Mouse (Mus musculus): ENCODE measurements around the gene Tm4sf19. TPM values are rescaled to one million over a fixed set of nuclear protein-coding genes. Genes with fewer than 3 reads are reported as not detected.

Gene Tm4sf19
- polyA plus RNA-seq, 1 experiment from 2014 or later, result not detected

DNA sequence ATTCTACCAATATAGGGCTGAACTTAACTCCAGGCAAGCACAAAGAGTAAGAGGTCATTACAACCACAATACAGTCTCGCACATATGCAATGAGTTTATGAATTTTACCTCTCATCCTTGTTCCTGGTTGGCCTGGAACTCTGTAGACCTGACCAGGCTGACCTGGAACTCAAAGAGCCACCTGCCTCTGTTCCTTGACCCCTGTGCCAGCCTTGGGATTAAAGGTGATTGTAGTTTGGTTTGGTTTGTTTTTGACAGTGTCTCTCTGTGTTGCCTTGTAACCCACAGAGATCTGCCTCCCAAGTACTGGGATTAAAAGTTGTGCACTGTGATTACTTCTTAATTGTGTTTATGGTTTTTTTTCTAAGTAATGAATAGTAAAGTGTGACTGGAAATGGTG is 56.5 kb downstream of the Tm4sf19 start:
- Histone ChIP-seq H3K9me3 (no peaks in the 10 kb centered on the region), H3K36me3 (peaks cover 47% of the 10 kb centered on the region), H3K27me3 (ENCODE audit: insufficient read depth, poor library complexity, severe bottlenecking) (no peaks in the 10 kb centered on the region), H3K27ac (no peak overlapping the region), H3K4me1 (replicated peaks) (no peaks in the 10 kb centered on the region), H3K4me3 (no peak overlapping the region)
- no peak for DNase-seq (ENCODE audit: low spot score)
- 90% methylated on average over 1 of the region's 1 CpGs for WGBS

Other genes starting within 250 kb of the Tm4sf19 start
- 7.8 and 11.1 TPM in 2 replicates for gene Nrros, start 234.9 kb upstream of the Tm4sf19 start, polyA plus RNA-seq (2016; fragmentation: Nextera tagmentation; extraction: Ambion mirVana)
- gene Bex6, start 220.7 kb upstream of the Tm4sf19 start, polyA plus RNA-seq (2016; fragmentation: Nextera tagmentation; extraction: Ambion mirVana), result not detected in 2 replicates
- gene Fbxo45, start 153.3 kb upstream of the Tm4sf19 start, polyA plus RNA-seq (2016; fragmentation: Nextera tagmentation; extraction: Ambion mirVana), result 9.0 and 10.6 TPM in 2 replicates
- 17.4 and 19.0 TPM in 2 replicates for gene Wdr53, start 153.3 kb upstream of the Tm4sf19 start, polyA plus RNA-seq (2016; fragmentation: Nextera tagmentation; extraction: Ambion mirVana)
- 0.10 TPM in 1 of 2 replicates, not detected in the other for gene Smco1, start 129.0 kb upstream of the Tm4sf19 start, polyA plus RNA-seq (2016; fragmentation: Nextera tagmentation; extraction: Ambion mirVana)
- gene Rnf168, start 123.0 kb upstream of the Tm4sf19 start, polyA plus RNA-seq (2016; fragmentation: Nextera tagmentation; extraction: Ambion mirVana), result 24.0 and 32.2 TPM in 2 replicates
- gene Ubxn7, start 68.2 kb upstream of the Tm4sf19 start, polyA plus RNA-seq (2016; fragmentation: Nextera tagmentation; extraction: Ambion mirVana), result 25.2 and 27.0 TPM in 2 replicates
- gene Tctex1d2, start 19.2 kb downstream of the Tm4sf19 start, polyA plus RNA-seq (2016; fragmentation: Nextera tagmentation; extraction: Ambion mirVana), result 34.7 and 35.9 TPM in 2 replicates
- gene Pcyt1a, start 30.4 kb downstream of the Tm4sf19 start, polyA plus RNA-seq (2016; fragmentation: Nextera tagmentation; extraction: Ambion mirVana), result 38.6 and 42.9 TPM in 2 replicates
- 0.20 and 0.44 TPM in 2 replicates for gene Slc51a, start 87.4 kb downstream of the Tm4sf19 start, polyA plus RNA-seq (2016; fragmentation: Nextera tagmentation; extraction: Ambion mirVana)
- gene Zdhhc19, start 95.8 kb downstream of the Tm4sf19 start, polyA plus RNA-seq (2016; fragmentation: Nextera tagmentation; extraction: Ambion mirVana), result not detected in 2 replicates
- gene Tfrc, start 208.4 kb downstream of the Tm4sf19 start, polyA plus RNA-seq (2016; fragmentation: Nextera tagmentation; extraction: Ambion mirVana), result 42.5 and 69.9 TPM in 2 replicates
- 7.8 and 8.4 TPM in 2 replicates for gene Tnk2, start 243.4 kb downstream of the Tm4sf19 start, polyA plus RNA-seq (2016; fragmentation: Nextera tagmentation; extraction: Ambion mirVana)